Mouse (Mus musculus) T-helper 2 cell (primary cell): ENCODE data around the gene Apol9b.

ENCODE experiments used
- in situ Hi-C: fragments of 300-600 bp; cut with MboI, MseI; formaldehyde crosslinking; loops from one replicate; pipeline ENCODE4 v1.15.1; 2025; ENCODE audit warnings: high pct_unique_total_duplicates

Apol9b gene

DNA sequence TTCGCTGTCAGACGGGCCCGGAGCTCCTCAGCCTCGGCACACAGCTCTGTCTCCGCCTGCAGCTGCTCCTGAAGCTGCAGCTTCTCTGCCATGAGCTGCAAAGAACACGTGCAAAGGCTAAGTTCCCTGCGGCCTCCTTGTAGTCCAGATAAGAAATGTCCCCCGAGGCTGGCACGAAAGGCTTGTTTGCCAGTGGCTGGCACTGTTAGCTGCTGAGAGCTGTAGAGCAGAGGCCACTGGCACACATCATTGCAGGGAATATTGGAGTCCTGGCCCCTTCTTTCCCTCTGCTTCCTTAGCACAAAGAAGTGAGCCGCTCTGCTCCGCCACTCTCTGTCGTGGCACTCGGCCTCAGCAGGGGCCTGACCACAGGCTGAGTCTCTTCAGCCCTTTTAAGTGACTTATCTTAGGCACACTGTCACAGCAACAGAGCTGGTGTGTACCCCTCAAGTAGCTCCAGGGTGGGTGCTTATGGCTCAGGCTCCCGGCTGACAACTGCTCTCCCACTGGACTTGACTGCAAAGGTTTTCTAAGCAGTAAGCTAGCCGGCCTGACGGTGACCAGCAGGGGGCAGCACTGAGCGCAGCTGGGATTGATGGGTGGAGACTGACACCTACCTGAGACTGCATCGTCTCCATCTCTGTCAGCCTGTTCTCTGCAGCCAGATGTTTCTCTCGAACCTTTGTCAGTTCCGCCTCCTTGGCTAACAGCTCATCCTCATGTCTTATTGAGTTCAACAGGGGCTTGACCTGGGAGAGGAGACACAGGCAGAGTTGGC lies 46.5 kb downstream of the Apol9b start:
- in situ Hi-C loops: no loop called here

DNA sequence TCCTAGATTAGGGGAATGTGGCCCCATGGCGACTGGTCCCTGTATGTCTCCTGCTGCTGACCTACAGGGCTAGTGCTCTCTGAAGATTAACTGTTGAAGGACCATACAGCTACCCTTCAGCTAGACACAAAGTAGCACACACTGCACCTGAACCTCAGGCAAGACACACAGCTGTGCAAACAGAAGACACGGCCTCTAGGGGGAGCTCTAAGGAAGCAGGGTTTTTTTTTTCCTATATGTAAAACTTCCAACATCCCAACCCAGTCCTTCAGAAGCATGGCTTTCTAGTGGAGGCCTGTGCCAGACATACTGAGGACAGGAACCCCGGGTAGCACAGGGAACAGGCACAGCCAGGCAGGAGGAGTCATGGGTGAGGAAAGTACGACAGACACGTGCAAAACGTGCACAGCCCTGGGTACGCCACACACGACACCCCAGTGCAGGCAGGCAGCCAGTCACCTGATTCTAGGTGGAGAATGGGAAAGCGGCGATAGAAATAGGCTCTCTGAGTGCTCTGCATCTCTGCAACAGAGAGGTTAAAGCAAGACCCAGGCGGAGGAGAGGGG lies 53.7 kb downstream of the Apol9b start:
- in situ Hi-C loops: no loop called here

DNA sequence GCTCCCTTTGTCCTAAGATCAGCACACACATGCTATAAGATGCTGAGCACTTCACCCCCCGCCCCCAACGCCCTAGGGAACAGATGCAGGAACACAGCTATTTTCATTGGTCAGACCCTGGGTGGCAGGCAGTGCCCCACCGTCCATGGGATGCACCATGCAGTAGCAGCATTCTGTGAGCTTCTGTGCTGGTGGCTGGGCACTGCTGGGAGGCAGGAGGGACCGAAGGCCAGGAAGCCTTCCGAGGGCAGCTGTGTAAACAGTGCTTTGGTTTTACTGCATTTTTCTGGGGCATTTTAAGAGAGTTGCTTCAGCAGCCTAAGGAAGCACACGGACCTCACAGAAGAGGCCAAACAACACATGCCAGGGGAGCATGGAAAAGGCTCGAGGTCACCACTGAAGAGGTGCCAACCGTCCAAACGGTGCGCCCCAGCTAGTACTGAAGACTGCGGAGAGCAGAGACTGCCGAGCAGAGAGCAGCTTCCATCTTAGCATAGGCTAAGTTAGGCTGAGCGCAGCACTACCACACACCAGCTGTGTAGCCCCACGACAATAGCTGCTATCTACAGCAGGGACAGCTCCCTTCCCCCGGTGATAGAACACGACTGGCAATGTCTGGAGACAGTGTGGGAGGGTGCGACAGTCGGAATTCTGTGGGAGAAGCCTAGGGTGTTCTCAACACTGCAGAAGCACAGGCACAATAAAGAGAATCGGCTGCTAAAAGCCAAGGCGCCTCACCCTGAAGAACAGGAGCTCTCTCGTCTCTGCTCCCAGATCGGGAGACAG lies 55.4 kb downstream of the Apol9b start:
- in situ Hi-C loops: no loop called here

DNA sequence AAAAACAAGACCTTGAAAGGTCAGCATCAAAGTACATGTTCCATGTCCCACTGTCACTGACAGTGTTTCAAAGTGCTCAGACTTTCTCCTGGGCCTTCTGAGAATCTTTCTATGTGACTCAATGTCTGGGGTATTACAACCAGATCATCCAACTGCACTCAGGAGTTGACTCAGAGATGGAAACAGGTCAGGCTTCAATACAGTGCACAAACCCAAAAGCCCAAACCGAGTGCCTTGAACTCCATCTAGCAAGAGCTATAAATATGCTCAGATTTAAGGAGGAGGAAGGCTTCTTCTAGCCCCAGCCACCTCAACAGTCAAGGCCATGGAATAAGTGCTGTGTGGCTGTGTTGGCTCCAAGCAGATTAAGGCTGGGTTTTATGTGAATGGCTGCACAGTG lies 57.0 kb downstream of the Apol9b start:
- in situ Hi-C loops: no loop called here
